Mouse (Mus musculus) CD4-positive, CD25-positive, alpha-beta regulatory T cell, adult 4 months (primary cell): ENCODE measurements around the gene Srrm2. TPM values are rescaled to one million over a fixed set of nuclear protein-coding genes. Genes with fewer than 3 reads are reported as not detected.

Experiments
- ATAC-seq: one replicate; pipeline ENCODE4 v1.8.0; 2017
- polyA plus RNA-seq, 2 experiments: library from polyadenylated mRNA; unstranded; fragments of 100-300 nt; shearing (Covaris generic); gene quantifications; one replicate each; pipeline ENCODE4 v1.2.1; 2017

The Srrm2 gene
- polyA plus RNA-seq, 2 experiments from 2014 or later = 289 to 316 TPM

- no peak for ATAC-seq
These were observed 77.4 kb downstream of the Srrm2 start, which contains the start of gene Prss21 for GRCm38 (mm10) chr17:23867756-23868155. Prss21 (plus strand) TSS chr17:23868056.

GRCm38 (mm10) chr17:23868513-23868912 lies 78.2 kb downstream of the Srrm2 start:
- no peak for ATAC-seq

Other genes starting within 250 kb of the Srrm2 start
- gene Zfp213, start 226.3 kb upstream of the Srrm2 start, polyA plus RNA-seq = 1 to 10 TPM; 3.4 to 4.3 TPM
- gene Zfp13, start 191.0 kb upstream of the Srrm2 start, polyA plus RNA-seq = under 1 TPM in 1 of 2 experiments, not detected in 1; 0.38 TPM
- gene Zscan10, start 189.7 kb upstream of the Srrm2 start, polyA plus RNA-seq = 1 to 10 TPM; 2.2 to 2.9 TPM
- 1 to 10 TPM in 1 of 2 experiments, under 1 TPM in 1; 0.42 to 1.6 TPM for gene Mmp25, start 145.3 kb upstream of the Srrm2 start, polyA plus RNA-seq
- gene Bicdl2, start 130.0 kb upstream of the Srrm2 start, polyA plus RNA-seq = under 1 TPM; 0.22 to 0.66 TPM
- gene Hcfc1r1, start 116.9 kb upstream of the Srrm2 start, polyA plus RNA-seq = 10 to 100 TPM; 71.5 to 72.4 TPM
- gene Thoc6, start 116.7 kb upstream of the Srrm2 start, polyA plus RNA-seq = 10 to 100 TPM; 26.1 to 43.6 TPM
- 1 to 10 TPM; 5.3 to 6.2 TPM for gene Tnfrsf12a, start 113.1 kb upstream of the Srrm2 start, polyA plus RNA-seq
- gene Cldn6, start 111.3 kb upstream of the Srrm2 start, polyA plus RNA-seq = not detected
- gene Cldn9, start 106.5 kb upstream of the Srrm2 start, polyA plus RNA-seq = not detected
- under 1 TPM; 0.20 to 0.30 TPM for gene 1520401A03Rik, start 67.7 kb upstream of the Srrm2 start, polyA plus RNA-seq
- 10 to 100 TPM; 10.5 to 13.7 TPM for gene Pkmyt1, start 64.2 kb upstream of the Srrm2 start, polyA plus RNA-seq
- 1 to 10 TPM; 2.0 to 2.5 TPM for gene Paqr4, start 49.7 kb upstream of the Srrm2 start, polyA plus RNA-seq
- 1 to 10 TPM; 1.8 to 2.4 TPM for gene Kremen2, start 44.7 kb upstream of the Srrm2 start, polyA plus RNA-seq
- gene Flywch1, start 18.9 kb upstream of the Srrm2 start, polyA plus RNA-seq = 10 to 100 TPM; 15.1 to 21.4 TPM
- gene Flywch2, start 4.5 kb upstream of the Srrm2 start, polyA plus RNA-seq = 1 to 10 TPM; 3.4 to 3.5 TPM
- 100 to 1,000 TPM; 600 to 664 TPM for gene Elob, start 38.6 kb downstream of the Srrm2 start, polyA plus RNA-seq
- gene Prss33, start 45.5 kb downstream of the Srrm2 start, polyA plus RNA-seq = not detected
- not detected for gene Prss32, start 53.3 kb downstream of the Srrm2 start, polyA plus RNA-seq
- gene Prss41, start 53.6 kb downstream of the Srrm2 start, polyA plus RNA-seq = 1 to 10 TPM; 5.6 to 5.7 TPM
- gene Prss21, start 77.5 kb downstream of the Srrm2 start, polyA plus RNA-seq = not detected
- not detected for gene Dcpp1, start 90.3 kb downstream of the Srrm2 start, polyA plus RNA-seq
- gene Dcpp2, start 90.3 kb downstream of the Srrm2 start, polyA plus RNA-seq = not detected
- not detected for gene Dcpp3, start 126.9 kb downstream of the Srrm2 start, polyA plus RNA-seq
- not detected for gene Sbp, start 151.1 kb downstream of the Srrm2 start, polyA plus RNA-seq
- not detected for gene Sbpl, start 164.7 kb downstream of the Srrm2 start, polyA plus RNA-seq
- not detected for gene Prss30, start 190.0 kb downstream of the Srrm2 start, polyA plus RNA-seq
- gene Prss22, start 207.6 kb downstream of the Srrm2 start, polyA plus RNA-seq = not detected
- not detected for gene Prss27, start 247.6 kb downstream of the Srrm2 start, polyA plus RNA-seq